Mouse (Mus musculus): ENCODE measurements around the gene Clpp. TPM values are rescaled to one million over a fixed set of nuclear protein-coding genes. Genes with fewer than 3 reads are reported as not detected.

Clpp gene
- polyA plus RNA-seq, 1 experiment from 2014 or later, result 158 TPM

DNA sequence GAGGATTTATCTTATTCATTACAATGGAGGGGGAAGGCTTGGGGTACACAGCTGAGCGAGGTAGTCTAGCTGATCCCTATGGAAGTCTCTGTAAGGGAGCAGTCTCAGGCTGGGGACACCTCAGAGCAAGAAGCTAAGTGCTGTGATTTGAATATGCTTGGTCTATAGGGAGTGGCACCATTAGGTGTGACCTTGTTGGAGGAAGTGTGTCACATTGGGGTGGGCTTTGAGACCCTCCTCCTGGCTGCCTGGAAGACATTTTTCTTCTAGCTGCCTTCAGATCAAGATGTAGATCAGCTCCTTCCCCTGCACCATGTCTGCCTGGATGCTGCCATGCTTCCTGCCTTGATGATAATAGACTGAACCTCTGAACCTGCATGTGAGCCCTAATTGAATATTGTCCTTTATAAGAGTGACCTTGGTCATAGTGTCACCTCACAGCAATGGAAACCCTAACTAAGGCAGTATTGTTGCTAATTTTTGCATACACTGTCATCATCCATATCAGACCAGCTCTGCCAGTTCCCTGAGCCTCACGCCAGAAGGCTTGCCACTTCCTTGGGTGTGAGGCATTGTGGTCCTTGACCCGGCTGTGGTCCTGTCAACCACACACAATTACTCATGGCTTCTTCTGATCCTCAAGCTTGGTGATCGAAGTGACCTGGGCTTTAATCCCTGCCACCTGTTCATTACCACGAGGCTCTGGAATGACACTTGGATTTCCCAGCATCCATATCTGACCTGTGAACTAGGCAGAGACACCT is 27.3 kb upstream of the Clpp start:
- no peaks in the 10 kb centered on the region for H3K36me3 ChIP-seq (ENCODE audit: insufficient read depth)
- H3K27me3 ChIP-seq (ENCODE audit: insufficient read depth, low read length), result no peaks in the 10 kb centered on the region
- no peak overlapping the region for H3K4me2 ChIP-seq
- no peaks in the 10 kb centered on the region for H3K4me1 ChIP-seq (ENCODE audit: insufficient read depth)
- H3K9me3 ChIP-seq (ENCODE audit: low read depth, low read length), result no peaks in the 10 kb centered on the region
- no peak overlapping the region for H3K27ac ChIP-seq (ENCODE audit: low read depth)
- H3K4me3 ChIP-seq (ENCODE audit: low read depth, low read length), result no peak overlapping the region
- DNase-seq, result no peak
- no peak for TF ChIP-seq CTCF (IDR thresholded peaks at IDR 0.05; ENCODE audit: low read depth)
- 62% methylated on average over 5 of the region's 5 CpGs for WGBS
- no peak overlapping the region for H3K9ac ChIP-seq
- ATAC-seq (ENCODE audit: insufficient read depth), result no peak

- H3K4me3 ChIP-seq (ENCODE audit: low read depth, low read length), result no peak overlapping the region
- H3K9me3 ChIP-seq (ENCODE audit: low read depth, low read length), result no peaks in the 10 kb centered on the region
- no peaks in the 10 kb centered on the region for H3K4me1 ChIP-seq (ENCODE audit: insufficient read depth)
- no peaks in the 10 kb centered on the region for H3K27me3 ChIP-seq (ENCODE audit: insufficient read depth, low read length)
- no peak overlapping the region for H3K27ac ChIP-seq (ENCODE audit: low read depth)
- no peak for DNase-seq
- no peak for TF ChIP-seq CTCF (IDR thresholded peaks at IDR 0.05; ENCODE audit: low read depth)
- WGBS, result 67% methylated on average over 6 of the region's 6 CpGs
- H3K9ac ChIP-seq, result no peak overlapping the region
- no peak overlapping the region for H3K4me2 ChIP-seq
- H3K36me3 ChIP-seq (ENCODE audit: insufficient read depth), result no peaks in the 10 kb centered on the region
- no peak for ATAC-seq (ENCODE audit: insufficient read depth)
Observed at GRCm38 (mm10) chr17:56963646-56964045, 26.5 kb upstream of the Clpp start.

- H3K4me3 ChIP-seq (ENCODE audit: low read depth, low read length), result no peak overlapping the region
- 43% methylated on average over 3 of the region's 3 CpGs for WGBS
- no peak for DNase-seq
- no peak for ATAC-seq (ENCODE audit: insufficient read depth)
- H3K27ac ChIP-seq (ENCODE audit: low read depth), result no peak overlapping the region
- no peaks in the 10 kb centered on the region for H3K9me3 ChIP-seq (ENCODE audit: low read depth, low read length)
- H3K27me3 ChIP-seq (ENCODE audit: insufficient read depth, low read length), result no peaks in the 10 kb centered on the region
- no peak overlapping the region for H3K9ac ChIP-seq
- TF ChIP-seq CTCF (IDR thresholded peaks at IDR 0.05; ENCODE audit: low read depth), result no peak
- no peaks in the 10 kb centered on the region for H3K36me3 ChIP-seq (ENCODE audit: insufficient read depth)
- no peaks in the 10 kb centered on the region for H3K4me1 ChIP-seq (ENCODE audit: insufficient read depth)
- H3K4me2 ChIP-seq, result no peak overlapping the region
Observed at GRCm38 (mm10) chr17:56969321-56969720, 20.8 kb upstream of the Clpp start.

- Histone ChIP-seq H3K9me3 (ENCODE audit: low read depth, low read length) (no peaks in the 10 kb centered on the region), H3K27ac (ENCODE audit: low read depth) (no peak overlapping the region), H3K4me3 (ENCODE audit: low read depth, low read length) (no peak overlapping the region), H3K4me2 (no peak overlapping the region), H3K9ac (no peak overlapping the region), H3K36me3 (ENCODE audit: insufficient read depth) (no peaks in the 10 kb centered on the region), H3K27me3 (ENCODE audit: insufficient read depth, low read length) (no peaks in the 10 kb centered on the region), H3K4me1 (ENCODE audit: insufficient read depth) (no peaks in the 10 kb centered on the region)
- no peak for DNase-seq
- 57% methylated on average over 5 of the region's 5 CpGs for WGBS
- TF ChIP-seq CTCF (IDR thresholded peaks at IDR 0.05; ENCODE audit: low read depth), result no peak
- no peak for ATAC-seq (ENCODE audit: insufficient read depth)
Observed at GRCm38 (mm10) chr17:56970081-56970480, 20.0 kb upstream of the Clpp start.

- H3K27ac ChIP-seq (ENCODE audit: low read depth), result no peak overlapping the region
- no peaks in the 10 kb centered on the region for H3K4me1 ChIP-seq (ENCODE audit: insufficient read depth)
- H3K4me2 ChIP-seq, result no peak overlapping the region
- H3K9me3 ChIP-seq (ENCODE audit: low read depth, low read length), result no peaks in the 10 kb centered on the region
- TF ChIP-seq CTCF (IDR thresholded peaks at IDR 0.05; ENCODE audit: low read depth), result no peak
- H3K36me3 ChIP-seq (ENCODE audit: insufficient read depth), result no peaks in the 10 kb centered on the region
- DNase-seq (no peak), ATAC-seq (ENCODE audit: insufficient read depth) (no peak)
- H3K9ac ChIP-seq, result no peak overlapping the region
- WGBS, result 55% methylated on average over 12 of the region's 14 CpGs
- H3K4me3 ChIP-seq (ENCODE audit: low read depth, low read length), result no peak overlapping the region
- no peaks in the 10 kb centered on the region for H3K27me3 ChIP-seq (ENCODE audit: insufficient read depth, low read length)
Observed at GRCm38 (mm10) chr17:56973956-56974707, 16.0 kb upstream of the Clpp start.

DNA sequence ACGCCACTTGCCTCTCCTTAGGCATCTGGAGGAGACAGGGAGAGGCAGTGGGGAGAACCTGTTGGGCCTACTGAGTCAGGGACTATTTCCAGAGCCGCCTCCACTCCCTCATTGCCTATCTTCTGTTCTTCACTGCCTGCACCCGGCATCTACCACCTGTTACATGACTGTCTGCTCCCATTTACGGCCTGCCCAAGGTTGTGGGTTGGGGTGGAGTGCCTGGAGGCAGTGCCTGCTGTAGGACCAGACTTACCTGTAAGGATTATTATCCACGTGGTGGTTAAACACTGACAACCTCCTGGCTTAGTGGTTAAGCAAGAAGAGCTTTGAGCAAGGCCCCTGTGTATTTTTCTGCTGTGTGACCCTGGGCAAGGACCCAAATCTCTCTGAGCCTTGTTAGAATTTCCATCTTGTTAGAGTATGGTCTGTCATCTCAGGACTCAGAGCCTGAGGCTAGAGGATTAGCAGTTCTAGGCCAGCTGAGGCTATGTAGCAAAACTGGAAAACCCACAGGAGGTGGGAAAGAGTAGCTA is 15.3 kb upstream of the Clpp start:
- Histone ChIP-seq H3K27ac (ENCODE audit: low read depth) (no peak overlapping the region), H3K36me3 (ENCODE audit: insufficient read depth) (no peaks in the 10 kb centered on the region), H3K4me2 (no peak overlapping the region), H3K27me3 (ENCODE audit: insufficient read depth, low read length) (no peaks in the 10 kb centered on the region), H3K9me3 (ENCODE audit: low read depth, low read length) (no peaks in the 10 kb centered on the region), H3K4me1 (ENCODE audit: insufficient read depth) (no peaks in the 10 kb centered on the region), H3K4me3 (ENCODE audit: low read depth, low read length) (no peak overlapping the region), H3K9ac (no peak overlapping the region)
- 71% methylated on average over 5 of the region's 5 CpGs for WGBS
- DNase-seq (no peak), ATAC-seq (ENCODE audit: insufficient read depth) (no peak)
- TF ChIP-seq CTCF (IDR thresholded peaks at IDR 0.05; ENCODE audit: low read depth), result no peak

- H3K27ac ChIP-seq (ENCODE audit: low read depth), result no peak overlapping the region
- DNase-seq (no peak), ATAC-seq (ENCODE audit: insufficient read depth) (no peak)
- H3K9me3 ChIP-seq (ENCODE audit: low read depth, low read length), result no peaks in the 10 kb centered on the region
- no peaks in the 10 kb centered on the region for H3K36me3 ChIP-seq (ENCODE audit: insufficient read depth)
- 74% methylated on average over 3 of the region's 3 CpGs for WGBS
- no peaks in the 10 kb centered on the region for H3K27me3 ChIP-seq (ENCODE audit: insufficient read depth, low read length)
- no peak overlapping the region for H3K9ac ChIP-seq
- TF ChIP-seq CTCF (IDR thresholded peaks at IDR 0.05; ENCODE audit: low read depth), result no peak
- H3K4me3 ChIP-seq (ENCODE audit: low read depth, low read length), result no peak overlapping the region
- H3K4me1 ChIP-seq (ENCODE audit: insufficient read depth), result no peaks in the 10 kb centered on the region
- no peak overlapping the region for H3K4me2 ChIP-seq
Observed at GRCm38 (mm10) chr17:56975391-56975790, 14.7 kb upstream of the Clpp start.

Measured in lung, embryonic 14.5 days (tissue).